Mouse (Mus musculus) heart, postnatal 14 days (tissue): ENCODE data around the gene Gm29776. TPM values are rescaled to one million over a fixed set of nuclear protein-coding genes. Genes with fewer than 3 reads are reported as not detected.

Experiments used
- DNase-seq, 2 experiments: peaks; one replicate each; pipeline ENCODE4 v3.0.0; 2021 to 2022
- intact Hi-C: fragments of 180-260 bp; cut with DNase I; formaldehyde crosslinking; loops from one replicate; pipeline ENCODE4 v1.15.1; 2025
- long read RNA-seq, 2 experiments: library from polyadenylated mRNA; stranded (forward); transcript quantifications; one replicate each; pipeline ENCODE4 v2.0.0; 2021
- total RNA-seq, 2 experiments: library from RNA; stranded (reverse); gene quantifications; 2 replicates each; pipeline ENCODE4 v1.2.3; 2021

Gene Gm29776
- total RNA-seq = not detected
- long read RNA-seq, experiment 1 = 0 reads
- long read RNA-seq, experiment 2 = 0 reads

- intact Hi-C loops = no loop called here
Measured at GRCm38 (mm10) chr14:54698733-54699132, at the start of gene Gm29776. Gene Gm29776 (minus strand): TSS chr14:54698833.

GRCm38 (mm10) chr14:54746038-54746437 is 47.4 kb upstream of the Gm29776 start:
- DNase-seq = no peak
- intact Hi-C loops = no loop called here

More at GRCm38 (mm10) chr14:54698733-54699132, at the start of gene Gm29776:
- DNase-seq = no peak

- DNase-seq = no peak
- intact Hi-C loops = no loop called here
Measured at GRCm38 (mm10) chr14:54744473-54744872, 45.8 kb upstream of the Gm29776 start.

GRCm38 (mm10) chr14:54742375-54742774 is 43.7 kb upstream of the Gm29776 start:
- no peak for DNase-seq
- intact Hi-C loops = no loop called here

GRCm38 (mm10) chr14:54741721-54742120 is 43.1 kb upstream of the Gm29776 start:
- intact Hi-C loops = no loop called here
- DNase-seq = no peak

- intact Hi-C loops = no loop called here
- no peak for DNase-seq
Measured at GRCm38 (mm10) chr14:54737634-54738033, 39.0 kb upstream of the Gm29776 start.

- DNase-seq = no peak
- intact Hi-C loops = no loop called here
Measured at GRCm38 (mm10) chr14:54736555-54737552, 38.2 kb upstream of the Gm29776 start.

- no peak for DNase-seq
- intact Hi-C loops = no loop called here
Measured at GRCm38 (mm10) chr14:54735221-54735620, 36.6 kb upstream of the Gm29776 start.

GRCm38 (mm10) chr14:54734004-54734403 is 35.4 kb upstream of the Gm29776 start:
- DNase-seq = no peak
- intact Hi-C loops = no loop called here

GRCm38 (mm10) chr14:54732206-54732605 is 33.6 kb upstream of the Gm29776 start:
- DNase-seq = no peak
- intact Hi-C loops = no loop called here

- no peak for DNase-seq
- intact Hi-C loops = no loop called here
Measured at GRCm38 (mm10) chr14:54730305-54730704, 31.7 kb upstream of the Gm29776 start.

- intact Hi-C loops = no loop called here
- DNase-seq = no peak
Measured at GRCm38 (mm10) chr14:54728823-54729653, 30.4 kb upstream of the Gm29776 start.

- intact Hi-C loops = no loop called here
- no peak for DNase-seq
Measured at GRCm38 (mm10) chr14:54727565-54727964, 28.9 kb upstream of the Gm29776 start.

GRCm38 (mm10) chr14:54724049-54724448 is 25.4 kb upstream of the Gm29776 start:
- intact Hi-C loops = no loop called here
- DNase-seq = no peak

GRCm38 (mm10) chr14:54721711-54722110 is 23.1 kb upstream of the Gm29776 start:
- intact Hi-C loops = no loop called here

GRCm38 (mm10) chr14:54720654-54721350 is 22.2 kb upstream of the Gm29776 start:
- DNase-seq = no peak
- intact Hi-C loops = no loop called here

More at GRCm38 (mm10) chr14:54721711-54722110, 23.1 kb upstream of the Gm29776 start:
- no peak for DNase-seq

- DNase-seq = no peak
- intact Hi-C loops = no loop called here
Measured at GRCm38 (mm10) chr14:54720041-54720440, 21.4 kb upstream of the Gm29776 start.

GRCm38 (mm10) chr14:54715402-54715801 is 16.8 kb upstream of the Gm29776 start:
- DNase-seq = no peak
- intact Hi-C loops = loop anchor here (1.0 kb wide), 1 partner anchor 71 kb away; no protein-coding TSS in a partner anchor

GRCm38 (mm10) chr14:54714617-54715081 is 16.0 kb upstream of the Gm29776 start:
- intact Hi-C loops = loop anchor here (1.0 to 5.0 kb wide), 4 partner anchors 72 to 223 kb away; partner anchors contain the start of gene Cmtm5
- no peak for DNase-seq

GRCm38 (mm10) chr14:54714121-54714520 is 15.5 kb upstream of the Gm29776 start:
- intact Hi-C loops = loop anchor here (1.0 to 5.0 kb wide), 3 partner anchors 104 to 223 kb away; partner anchors contain the start of gene Cmtm5
- peak; percentile 58 to 69 for DNase-seq
